Mouse (Mus musculus): ENCODE results near the gene Hrasls5. TPM values are rescaled to one million over a fixed set of nuclear protein-coding genes. Genes with fewer than 3 reads are reported as not detected.

Gene Hrasls5
- polyA plus RNA-seq, 1 experiment = 1.7 TPM

DNA sequence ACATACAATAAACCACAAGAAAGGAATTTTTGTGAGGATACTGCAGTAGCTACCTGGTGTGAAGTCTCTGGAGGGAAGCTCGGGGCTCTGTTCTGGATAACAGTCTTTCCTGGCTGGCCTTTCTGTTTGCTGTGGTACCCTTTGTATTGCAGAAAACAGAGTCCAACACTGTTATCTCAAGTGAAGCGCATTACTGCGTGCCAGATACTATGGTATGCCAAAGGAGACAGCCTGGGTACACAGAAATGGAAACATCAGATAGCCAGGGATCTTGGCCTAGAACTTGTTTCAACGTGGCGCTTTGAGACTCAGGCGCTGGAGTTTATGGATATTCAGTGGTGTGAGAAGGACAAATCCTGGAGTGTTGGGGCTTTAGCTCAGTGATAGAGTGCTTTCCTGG is 26.6 kb upstream of the Hrasls5 start:
- Histone ChIP-seq H3K4me3 (ENCODE audit: control insufficient read depth, insufficient read depth, low read length) (no peak overlapping the region), H3K27ac (ENCODE audit: control insufficient read depth, insufficient read depth, low read length) (no peak overlapping the region), H3K36me3 (ENCODE audit: control insufficient read depth, insufficient read depth, low read length) (no peaks in the 10 kb centered on the region), H3K27me3 (ENCODE audit: control insufficient read depth, insufficient read depth, low read length) (no peaks in the 10 kb centered on the region), H3K4me1 (replicated peaks; ENCODE audit: control insufficient read depth, insufficient read depth, low read length) (no peaks in the 10 kb centered on the region)
- over 99% methylated on average over 6 of the region's 6 CpGs for WGBS
- TF ChIP-seq CTCF (IDR thresholded peaks at IDR 0.05; ENCODE audit: borderline replicate concordance, control insufficient read depth, extremely low read depth, insufficient read depth, low read length, poor library complexity) (no peak), POLR2A (IDR thresholded peaks at IDR 0.05; ENCODE audit: control insufficient read depth, extremely low read depth, insufficient read depth, low read length, poor library complexity) (no peak)
- no peak for DNase-seq

DNA sequence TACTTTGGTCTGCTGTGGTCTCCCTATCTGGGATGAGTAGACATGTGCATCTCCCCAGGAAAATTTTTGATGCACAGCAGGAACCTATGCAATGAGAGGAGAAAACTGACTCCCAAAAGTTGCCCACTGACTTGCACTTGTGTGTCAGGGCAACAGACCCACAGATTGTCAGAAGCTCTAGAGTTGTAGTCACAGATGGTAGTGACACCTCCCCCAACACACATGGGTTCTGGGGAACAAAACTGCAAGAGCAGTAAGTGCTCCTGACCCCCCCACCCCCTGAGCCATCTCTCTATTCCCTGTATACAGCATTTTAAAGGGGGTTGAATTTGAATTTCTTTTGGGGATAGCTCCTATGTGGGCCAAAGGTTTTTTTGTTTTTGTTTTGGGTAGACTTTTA is 21.5 kb upstream of the Hrasls5 start:
- Histone ChIP-seq H3K4me3 (ENCODE audit: control insufficient read depth, insufficient read depth, low read length) (no peak overlapping the region), H3K27me3 (ENCODE audit: control insufficient read depth, insufficient read depth, low read length) (no peaks in the 10 kb centered on the region)

DNA sequence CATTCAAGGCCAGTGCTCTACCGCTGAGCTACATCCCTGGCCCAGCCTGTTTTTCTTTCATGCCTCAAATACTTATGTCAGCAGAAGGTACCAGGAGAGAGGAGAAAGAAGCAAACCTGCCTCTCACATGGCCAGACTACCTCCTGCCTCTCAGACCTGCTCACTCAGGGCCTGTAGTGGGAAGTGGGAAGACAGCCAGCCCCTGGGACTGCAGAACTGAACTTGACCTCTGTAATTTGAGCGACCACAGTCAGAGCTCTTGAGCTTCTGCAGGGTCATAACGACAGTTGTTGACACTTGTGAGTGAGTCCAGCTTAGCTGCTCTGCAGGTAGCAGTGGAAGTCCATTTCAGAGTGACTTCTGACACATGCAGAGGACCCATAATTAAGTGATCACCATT is 20.3 kb upstream of the Hrasls5 start:
- 71% methylated on average over 3 of the region's 3 CpGs for WGBS
- DNase-seq = no peak
- TF ChIP-seq CTCF (IDR thresholded peaks at IDR 0.05; ENCODE audit: borderline replicate concordance, control insufficient read depth, extremely low read depth, insufficient read depth, low read length, poor library complexity) = no peak
- TF ChIP-seq POLR2A (IDR thresholded peaks at IDR 0.05; ENCODE audit: control insufficient read depth, extremely low read depth, insufficient read depth, low read length, poor library complexity) = no peak

More for the DNA sequence above, 21.5 kb upstream of the Hrasls5 start:
- H3K4me1 ChIP-seq (replicated peaks; ENCODE audit: control insufficient read depth, insufficient read depth, low read length) = no peaks in the 10 kb centered on the region
- TF ChIP-seq CTCF (IDR thresholded peaks at IDR 0.05; ENCODE audit: borderline replicate concordance, control insufficient read depth, extremely low read depth, insufficient read depth, low read length, poor library complexity) (no peak), POLR2A (IDR thresholded peaks at IDR 0.05; ENCODE audit: control insufficient read depth, extremely low read depth, insufficient read depth, low read length, poor library complexity) (no peak)
- no peak for DNase-seq
- H3K27ac ChIP-seq (ENCODE audit: control insufficient read depth, insufficient read depth, low read length) = no peak overlapping the region
- H3K36me3 ChIP-seq (ENCODE audit: control insufficient read depth, insufficient read depth, low read length) = no peaks in the 10 kb centered on the region

DNA sequence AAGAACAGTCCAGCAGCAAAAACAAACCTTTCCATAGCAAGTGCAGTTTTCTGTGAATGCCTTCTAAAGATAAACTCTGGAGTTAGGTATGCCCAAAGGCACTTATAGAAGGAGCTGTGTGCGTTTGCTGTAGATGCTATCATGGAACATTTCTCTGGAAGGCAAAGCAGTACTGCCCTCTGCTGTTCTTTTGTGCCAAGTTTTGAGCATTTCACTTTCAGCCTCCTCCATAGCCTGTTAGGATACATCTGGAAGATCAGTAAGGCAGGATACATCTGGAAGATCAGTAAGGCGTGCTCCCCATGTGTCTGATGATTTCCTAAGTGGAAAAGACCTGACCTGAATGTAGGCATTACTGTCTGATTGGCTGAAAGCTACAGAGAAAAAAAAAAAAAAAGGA is 16.8 kb upstream of the Hrasls5 start:
- H3K4me1 ChIP-seq (replicated peaks; ENCODE audit: control insufficient read depth, insufficient read depth, low read length) = no peaks in the 10 kb centered on the region
- H3K4me3 ChIP-seq (ENCODE audit: control insufficient read depth, insufficient read depth, low read length) = no peak overlapping the region
- peak; percentile 15 for DNase-seq
- no peak overlapping the region for H3K27ac ChIP-seq (ENCODE audit: control insufficient read depth, insufficient read depth, low read length)
- H3K27me3 ChIP-seq (ENCODE audit: control insufficient read depth, insufficient read depth, low read length) = no peaks in the 10 kb centered on the region
- H3K36me3 ChIP-seq (ENCODE audit: control insufficient read depth, insufficient read depth, low read length) = no peaks in the 10 kb centered on the region
- TF ChIP-seq POLR2A (IDR thresholded peaks at IDR 0.05; ENCODE audit: control insufficient read depth, extremely low read depth, insufficient read depth, low read length, poor library complexity) (no peak), CTCF (IDR thresholded peaks at IDR 0.05; ENCODE audit: borderline replicate concordance, control insufficient read depth, extremely low read depth, insufficient read depth, low read length, poor library complexity) (no peak)
- 22% methylated on average over 2 of the region's 2 CpGs for WGBS

More for the DNA sequence above, 20.3 kb upstream of the Hrasls5 start:
- Histone ChIP-seq H3K4me1 (replicated peaks; ENCODE audit: control insufficient read depth, insufficient read depth, low read length) (no peaks in the 10 kb centered on the region), H3K36me3 (ENCODE audit: control insufficient read depth, insufficient read depth, low read length) (no peaks in the 10 kb centered on the region), H3K27ac (ENCODE audit: control insufficient read depth, insufficient read depth, low read length) (no peak overlapping the region), H3K4me3 (ENCODE audit: control insufficient read depth, insufficient read depth, low read length) (no peak overlapping the region), H3K27me3 (ENCODE audit: control insufficient read depth, insufficient read depth, low read length) (no peaks in the 10 kb centered on the region)

DNA sequence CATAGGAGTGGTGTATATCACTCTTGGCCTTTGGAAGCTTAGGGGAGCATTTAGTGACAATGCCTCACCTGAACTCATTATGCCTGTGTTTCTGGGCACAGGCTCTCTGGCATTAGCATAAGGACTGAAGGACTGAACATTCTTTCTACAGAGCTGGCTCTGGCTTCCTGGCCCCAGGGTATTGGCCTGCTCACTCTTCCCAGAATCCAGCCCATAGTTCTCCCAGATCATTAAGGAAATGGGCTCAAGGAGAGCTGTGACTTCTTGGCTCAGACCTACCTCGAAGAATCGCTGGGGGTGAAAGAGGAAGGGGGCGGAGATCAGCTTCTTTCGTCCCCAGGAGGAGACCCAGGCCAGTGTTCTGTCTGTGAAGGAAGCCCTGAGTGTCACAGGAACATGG is 13.9 kb upstream of the Hrasls5 start:
- no peak for DNase-seq
- Histone ChIP-seq H3K36me3 (ENCODE audit: control insufficient read depth, insufficient read depth, low read length) (no peaks in the 10 kb centered on the region), H3K27ac (ENCODE audit: control insufficient read depth, insufficient read depth, low read length) (no peak overlapping the region), H3K27me3 (ENCODE audit: control insufficient read depth, insufficient read depth, low read length) (no peaks in the 10 kb centered on the region), H3K4me3 (ENCODE audit: control insufficient read depth, insufficient read depth, low read length) (no peak overlapping the region), H3K4me1 (replicated peaks; ENCODE audit: control insufficient read depth, insufficient read depth, low read length) (no peaks in the 10 kb centered on the region)
- TF ChIP-seq CTCF (IDR thresholded peaks at IDR 0.05; ENCODE audit: borderline replicate concordance, control insufficient read depth, extremely low read depth, insufficient read depth, low read length, poor library complexity) (no peak), POLR2A (IDR thresholded peaks at IDR 0.05; ENCODE audit: control insufficient read depth, extremely low read depth, insufficient read depth, low read length, poor library complexity) (no peak)
- WGBS = 39% methylated on average over 4 of the region's 4 CpGs

DNA sequence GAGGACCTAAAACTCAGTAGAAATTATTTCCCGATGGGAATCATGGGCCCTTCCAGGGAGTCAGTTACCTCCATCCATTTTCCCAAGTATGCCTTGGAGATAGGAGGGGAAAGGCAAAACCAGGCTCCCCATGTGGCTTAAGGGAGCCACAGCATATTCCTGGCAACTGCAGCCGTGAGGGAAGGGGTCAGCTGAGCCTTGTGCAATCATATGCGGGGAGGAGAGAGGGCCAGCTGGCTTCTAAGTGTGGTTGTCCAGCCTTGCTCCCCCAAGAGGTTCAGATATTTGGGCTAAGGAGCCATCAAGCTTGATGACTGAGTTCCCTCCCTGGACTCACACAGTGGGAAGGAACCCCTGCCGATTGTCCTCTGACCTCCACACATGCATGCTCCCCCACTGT is 10.8 kb upstream of the Hrasls5 start:
- H3K36me3 ChIP-seq (ENCODE audit: control insufficient read depth, insufficient read depth, low read length) = no peaks in the 10 kb centered on the region
- WGBS = 86% methylated on average over 4 of the region's 4 CpGs
- H3K27ac ChIP-seq (ENCODE audit: control insufficient read depth, insufficient read depth, low read length) = no peak overlapping the region
- H3K4me3 ChIP-seq (ENCODE audit: control insufficient read depth, insufficient read depth, low read length) = no peak overlapping the region
- no peaks in the 10 kb centered on the region for H3K4me1 ChIP-seq (replicated peaks; ENCODE audit: control insufficient read depth, insufficient read depth, low read length)
- H3K27me3 ChIP-seq (ENCODE audit: control insufficient read depth, insufficient read depth, low read length) = no peaks in the 10 kb centered on the region
- no peak for DNase-seq
- no peak for TF ChIP-seq CTCF (IDR thresholded peaks at IDR 0.05; ENCODE audit: borderline replicate concordance, control insufficient read depth, extremely low read depth, insufficient read depth, low read length, poor library complexity)
- TF ChIP-seq POLR2A (IDR thresholded peaks at IDR 0.05; ENCODE audit: control insufficient read depth, extremely low read depth, insufficient read depth, low read length, poor library complexity) = no peak

DNA sequence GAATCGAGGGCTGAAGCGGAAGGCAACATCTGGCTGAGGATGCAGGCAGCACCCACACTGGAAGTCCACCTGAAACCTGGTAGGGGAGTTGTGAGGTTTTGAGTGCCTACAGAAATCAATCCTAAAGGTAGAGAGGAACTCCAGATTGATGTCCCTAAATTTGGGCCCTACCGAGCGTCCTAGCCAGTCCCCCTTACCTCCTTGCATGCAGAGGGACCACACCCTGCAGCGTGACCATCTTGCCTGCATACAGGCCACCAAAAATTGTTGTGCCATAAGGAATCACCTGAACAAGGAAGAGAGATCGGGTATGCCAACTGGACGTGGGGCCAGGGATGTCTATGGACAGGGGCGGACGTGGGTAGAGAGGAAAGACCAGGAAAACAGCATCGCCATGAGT is 8.2 kb upstream of the Hrasls5 start:
- no peak overlapping the region for H3K27ac ChIP-seq (ENCODE audit: control insufficient read depth, insufficient read depth, low read length)
- no peaks in the 10 kb centered on the region for H3K36me3 ChIP-seq (ENCODE audit: control insufficient read depth, insufficient read depth, low read length)
- WGBS = 95% methylated on average over 10 of the region's 10 CpGs
- no peak for DNase-seq
- no peaks in the 10 kb centered on the region for H3K27me3 ChIP-seq (ENCODE audit: control insufficient read depth, insufficient read depth, low read length)
- no peak for TF ChIP-seq CTCF (IDR thresholded peaks at IDR 0.05; ENCODE audit: borderline replicate concordance, control insufficient read depth, extremely low read depth, insufficient read depth, low read length, poor library complexity)
- no peak for TF ChIP-seq POLR2A (IDR thresholded peaks at IDR 0.05; ENCODE audit: control insufficient read depth, extremely low read depth, insufficient read depth, low read length, poor library complexity)
- H3K4me1 ChIP-seq (replicated peaks; ENCODE audit: control insufficient read depth, insufficient read depth, low read length) = peaks cover 12% of the 10 kb centered on the region
- no peak overlapping the region for H3K4me3 ChIP-seq (ENCODE audit: control insufficient read depth, insufficient read depth, low read length)
